Mouse (Mus musculus) forebrain, embryonic 11.5 days (tissue): ENCODE measurements around the gene Olfr122. TPM values are rescaled to one million over a fixed set of nuclear protein-coding genes. Genes with fewer than 3 reads are reported as not detected.

Experiments
- ATAC-seq: fragments of 200-750 bp; cut with Nextera tagmentation; replicated peaks from 2 replicates; pipeline ENCODE4 v1.8.0; 2017; ENCODE audit warnings: moderate TSS enrichment; ENCODE audit not compliant: low FRiP score
- DNase-seq: peaks from one replicate; pipeline ENCODE4 v3.0.0-alpha.2; 2017; ENCODE audit warnings: low spot score
- H3K27ac ChIP-seq: fragments of 300-500 bp; sonication (generic); 2 replicates; pipeline ENCODE4 v1.5.1; 2014; ENCODE audit warnings: low read depth, low read length
- H3K27me3 ChIP-seq: fragments of 300-500 bp; sonication (generic); 2 replicates; pipeline ENCODE4 v1.6.1; 2014; ENCODE audit warnings: mild to moderate bottlenecking, low read length, mixed read lengths; ENCODE audit not compliant: control insufficient read depth, insufficient read depth
- H3K36me3 ChIP-seq: fragments of 300-500 bp; sonication (generic); 2 replicates; pipeline ENCODE4 v1.6.1; 2014; ENCODE audit warnings: mild to moderate bottlenecking, low read length, moderate library complexity, mixed read lengths; ENCODE audit not compliant: control insufficient read depth, insufficient read depth
- H3K4me1 ChIP-seq: fragments of 300-500 bp; sonication (generic); replicated peaks from 2 replicates; pipeline ENCODE4 v1.6.1; 2014; ENCODE audit warnings: low read length, mixed read lengths; ENCODE audit not compliant: control insufficient read depth, insufficient read depth
- H3K4me2 ChIP-seq: fragments of 300-500 bp; sonication (generic); 2 replicates; pipeline ENCODE4 v1.6.1; 2014; ENCODE audit warnings: low read depth, mild to moderate bottlenecking, low read length, moderate library complexity, mixed read lengths; ENCODE audit not compliant: severe bottlenecking
- H3K4me3 ChIP-seq: fragments of 300-500 bp; sonication (generic); 2 replicates; pipeline ENCODE4 v1.5.1; 2014; ENCODE audit warnings: low read depth, low read length
- H3K9ac ChIP-seq: fragments of 300-500 bp; sonication (generic); 2 replicates; pipeline ENCODE4 v1.6.1; 2014; ENCODE audit warnings: low read length
- H3K9me3 ChIP-seq: fragments of 300-500 bp; sonication (generic); 2 replicates; pipeline ENCODE4 v1.6.1; 2016; ENCODE audit warnings: low read length, mixed read lengths; ENCODE audit not compliant: control insufficient read depth
- WGBS: fragments of 180-500 bp; shearing (Covaris S2); extraction: QIAGEN DNeasy Blood & Tissue Kit; methylation state at CpG from one replicate; pipeline ENCODE4 v1.1.7; 2014; 5-methylcytosine and 5-hydroxymethylcytosine counted together
- polyA plus RNA-seq: library from polyadenylated mRNA; unstranded; fragments of >200 nt; fragmentation: Nextera tagmentation; extraction: Ambion mirVana; gene quantifications from 2 replicates; pipeline ENCODE4 v1.2.1, GENCODE M21; 2014

Olfr122 gene
- not detected in 2 replicates for polyA plus RNA-seq

- Histone ChIP-seq H3K4me2 (no peak within 1 kb of the TSS), H3K27ac (no peak within 1 kb of the TSS), H3K4me1 (no peaks in the 10 kb centered on the region), H3K36me3 (no peaks in the 10 kb centered on the region), H3K27me3 (no peaks in the 10 kb centered on the region), H3K9me3 (no peaks in the 10 kb centered on the region), H3K4me3 (no peak within 1 kb of the TSS), H3K9ac (no peak within 1 kb of the TSS)
- no peak for DNase-seq
- ATAC-seq: no peak
- 89% methylated on average over 4 of the region's 4 CpGs for WGBS
Measured at GRCm38 (mm10) chr17:37768307-37768706, at the start of gene Olfr122. Gene Olfr122, plus strand, starts transcription at chr17:37768607.

DNA sequence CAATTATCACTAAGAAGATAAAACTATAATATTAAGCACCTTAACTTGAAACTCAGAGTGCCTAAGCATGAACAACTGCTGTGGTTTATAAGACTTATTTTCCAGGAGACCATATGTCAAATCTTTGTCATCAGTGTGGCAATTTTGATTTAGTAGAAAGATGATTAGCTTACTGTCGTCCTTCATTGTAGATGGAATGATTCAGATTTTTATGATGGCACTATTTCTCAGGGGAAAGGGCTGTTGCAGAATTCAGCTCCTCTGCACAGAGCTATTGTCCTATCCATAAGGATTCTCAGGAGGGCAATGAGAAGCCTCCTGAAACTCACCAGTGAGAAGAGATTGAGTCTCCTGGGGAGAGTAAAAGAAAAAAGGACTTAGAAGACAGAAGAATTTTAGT is 46.9 kb upstream of the Olfr122 start, which contains the start of gene Olfr120:
TSS of gene Olfr120 (plus strand) at position 301 of the 400 bp plus-strand sequence.
- no peak within 1 kb of the TSS for H3K9ac ChIP-seq

GRCm38 (mm10) chr17:37738070-37738469 is 30.3 kb upstream of the Olfr122 start:
- H3K9me3 ChIP-seq: no peaks in the 10 kb centered on the region
- WGBS: 48% methylated on average over 7 of the region's 7 CpGs
- H3K27ac ChIP-seq: no peak overlapping the region
- DNase-seq (no peak), ATAC-seq (no peak)
- no peak overlapping the region for H3K4me2 ChIP-seq
- H3K4me3 ChIP-seq: no peak overlapping the region
- H3K9ac ChIP-seq: no peak overlapping the region
- H3K4me1 ChIP-seq: no peaks in the 10 kb centered on the region
- H3K36me3 ChIP-seq: no peaks in the 10 kb centered on the region
- H3K27me3 ChIP-seq: no peaks in the 10 kb centered on the region

More for the DNA sequence above, 46.9 kb upstream of the Olfr122 start, which contains the start of gene Olfr120:
- no peak within 1 kb of the TSS for H3K4me3 ChIP-seq
- no peaks in the 10 kb centered on the region for H3K9me3 ChIP-seq
- no peak for ATAC-seq
- WGBS: 74% methylated on average over 1 of the region's 1 CpGs
- no peak within 1 kb of the TSS for H3K4me2 ChIP-seq
- H3K36me3 ChIP-seq: no peaks in the 10 kb centered on the region
- H3K27ac ChIP-seq: no peak within 1 kb of the TSS
- no peak for DNase-seq
- no peaks in the 10 kb centered on the region for H3K4me1 ChIP-seq
- no peaks in the 10 kb centered on the region for H3K27me3 ChIP-seq

GRCm38 (mm10) chr17:37793229-37793628 is 24.8 kb downstream of the Olfr122 start, which contains the start of gene Olfr123:
Gene Olfr123, plus strand, starts transcription at chr17:37793529.
- H3K36me3 ChIP-seq: no peaks in the 10 kb centered on the region
- ATAC-seq (no peak), DNase-seq (no peak)
- H3K4me2 ChIP-seq: no peak within 1 kb of the TSS
- no peak within 1 kb of the TSS for H3K27ac ChIP-seq
- H3K4me3 ChIP-seq: no peak within 1 kb of the TSS
- H3K9ac ChIP-seq: no peak within 1 kb of the TSS
- 91% methylated on average over 2 of the region's 2 CpGs for WGBS
- no peaks in the 10 kb centered on the region for H3K9me3 ChIP-seq
- no peaks in the 10 kb centered on the region for H3K4me1 ChIP-seq
- no peaks in the 10 kb centered on the region for H3K27me3 ChIP-seq

DNA sequence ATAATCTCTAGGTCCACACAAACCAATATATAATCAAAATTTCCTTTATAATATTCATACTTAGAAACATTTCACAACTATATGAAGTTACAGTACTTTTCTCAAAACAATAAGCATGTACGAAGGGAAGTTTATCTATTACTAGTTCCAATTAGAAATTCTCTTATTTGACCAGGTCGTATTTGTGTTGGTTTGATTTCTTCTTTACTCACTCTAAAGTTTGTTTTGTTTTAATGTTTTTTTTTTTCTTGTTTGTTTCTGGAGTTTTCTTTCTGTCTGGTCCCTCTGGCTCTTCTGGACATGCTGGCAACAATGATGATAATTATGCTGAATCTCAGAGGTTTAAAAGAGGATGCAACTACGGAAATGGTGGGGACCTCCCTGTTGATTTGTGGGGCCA is 31.2 kb downstream of the Olfr122 start, which contains the start of gene Olfr124:
TSS of gene Olfr124 (plus strand) at position 301 of the 400 bp plus-strand sequence.
- H3K9ac ChIP-seq: no peak within 1 kb of the TSS
- H3K4me3 ChIP-seq: no peak within 1 kb of the TSS
- H3K4me1 ChIP-seq: no peaks in the 10 kb centered on the region
- no peaks in the 10 kb centered on the region for H3K27me3 ChIP-seq
- no peak within 1 kb of the TSS for H3K27ac ChIP-seq
- no peaks in the 10 kb centered on the region for H3K9me3 ChIP-seq
- DNase-seq (no peak), ATAC-seq (no peak)
- 89% methylated on average over 3 of the region's 3 CpGs for WGBS
- no peak within 1 kb of the TSS for H3K4me2 ChIP-seq
- no peaks in the 10 kb centered on the region for H3K36me3 ChIP-seq

Other genes starting within 250 kb of the Olfr122 start
- gene Olfr112, start 199.2 kb upstream of the Olfr122 start, polyA plus RNA-seq: not detected in 2 replicates
- not detected in 2 replicates for gene Olfr113, start 190.9 kb upstream of the Olfr122 start, polyA plus RNA-seq
- not detected in 2 replicates for gene Olfr114, start 175.9 kb upstream of the Olfr122 start, polyA plus RNA-seq
- gene Olfr115, start 141.5 kb upstream of the Olfr122 start, polyA plus RNA-seq: not detected in 2 replicates
- gene Olfr116, start 141.4 kb upstream of the Olfr122 start, polyA plus RNA-seq: not detected in 2 replicates
- gene Olfr117, start 104.8 kb upstream of the Olfr122 start, polyA plus RNA-seq: not detected in 2 replicates
- gene Olfr118, start 101.6 kb upstream of the Olfr122 start, polyA plus RNA-seq: not detected in 2 replicates
- not detected in 2 replicates for gene Olfr119, start 72.0 kb upstream of the Olfr122 start, polyA plus RNA-seq
- gene Olfr120, start 46.8 kb upstream of the Olfr122 start, polyA plus RNA-seq: not detected in 2 replicates
- gene Olfr121, start 19.8 kb upstream of the Olfr122 start, polyA plus RNA-seq: not detected in 2 replicates
- gene Olfr123, start 24.9 kb downstream of the Olfr122 start, polyA plus RNA-seq: not detected in 2 replicates
- gene Olfr124, start 31.3 kb downstream of the Olfr122 start, polyA plus RNA-seq: not detected in 2 replicates
- gene Olfr125, start 64.3 kb downstream of the Olfr122 start, polyA plus RNA-seq: not detected in 2 replicates
- gene Olfr126, start 78.9 kb downstream of the Olfr122 start, polyA plus RNA-seq: not detected in 2 replicates
- gene Olfr127, start 131.8 kb downstream of the Olfr122 start, polyA plus RNA-seq: not detected in 2 replicates
- gene Olfr128, start 151.9 kb downstream of the Olfr122 start, polyA plus RNA-seq: not detected in 2 replicates
- not detected in 2 replicates for gene Olfr761, start 184.5 kb downstream of the Olfr122 start, polyA plus RNA-seq